Mouse (Mus musculus): ENCODE data around the gene Fzd2.

GRCm38 (mm10) chr11:102630731-102631130 lies 26.5 kb downstream of the Fzd2 start:
- TF ChIP-seq CTCF (conservative IDR thresholded peaks at IDR 0.05; ENCODE audit: low read length) (no peak), NANOG (IDR thresholded peaks at IDR 0.05; ENCODE audit: borderline replicate concordance, low read length) (no peak), POU5F1 (IDR thresholded peaks at IDR 0.05; ENCODE audit: borderline replicate concordance, low read length) (no peak)

Data from E14TG2a.4 (cell line).